Mouse (Mus musculus) forebrain, embryonic 13.5 days (tissue): ENCODE data around the gene Vps45. TPM values are rescaled to one million over a fixed set of nuclear protein-coding genes. Genes with fewer than 3 reads are reported as not detected.

Experiments used
- ATAC-seq: fragments of 200-750 bp; cut with Nextera tagmentation; 2 replicates; pipeline ENCODE4 v1.8.0; 2017
- H3K27ac ChIP-seq: fragments of 300-500 bp; sonication (generic); 2 replicates; pipeline ENCODE4 v1.5.1; 2015; ENCODE audit warnings: inconsistent platforms, mild to moderate bottlenecking, moderate library complexity
- H3K27me3 ChIP-seq: fragments of 300-500 bp; sonication (generic); 2 replicates; pipeline ENCODE4 v1.6.1; 2015; ENCODE audit warnings: mild to moderate bottlenecking, inconsistent platforms
- H3K36me3 ChIP-seq: fragments of 300-500 bp; sonication (generic); 2 replicates; pipeline ENCODE4 v1.6.1; 2015; ENCODE audit warnings: mild to moderate bottlenecking, inconsistent platforms; ENCODE audit not compliant: poor library complexity, severe bottlenecking
- H3K4me1 ChIP-seq: fragments of 300-500 bp; sonication (generic); 2 replicates; pipeline ENCODE4 v1.6.1; 2015; ENCODE audit warnings: inconsistent platforms
- H3K4me2 ChIP-seq: fragments of 300-500 bp; sonication (generic); 2 replicates; pipeline ENCODE4 v1.6.1; 2015; ENCODE audit warnings: inconsistent platforms, mild to moderate bottlenecking, moderate library complexity
- H3K4me3 ChIP-seq: fragments of 300-500 bp; sonication (generic); 2 replicates; pipeline ENCODE4 v1.5.1; 2015; ENCODE audit warnings: mild to moderate bottlenecking, inconsistent platforms
- H3K9ac ChIP-seq: fragments of 300-500 bp; sonication (generic); 2 replicates; pipeline ENCODE4 v1.6.1; 2015; ENCODE audit warnings: mild to moderate bottlenecking, inconsistent platforms
- H3K9me3 ChIP-seq: fragments of 300-500 bp; sonication (generic); replicated peaks from 2 replicates; pipeline ENCODE4 v1.6.1; 2016; ENCODE audit warnings: inconsistent platforms
- WGBS: fragments of 180-500 bp; shearing (Covaris S2); methylation state at CpG from one replicate; pipeline ENCODE4 v1.1.7; 2015; 5-methylcytosine and 5-hydroxymethylcytosine counted together
- polyA plus RNA-seq: library from polyadenylated mRNA; unstranded; fragments of >200 nt; fragmentation: Nextera tagmentation; extraction: Ambion mirVana; gene quantifications from 2 replicates; pipeline ENCODE4 v1.2.1, GENCODE M21; 2015

The Vps45 gene
- 51.9 and 62.2 TPM in 2 replicates for polyA plus RNA-seq

DNA sequence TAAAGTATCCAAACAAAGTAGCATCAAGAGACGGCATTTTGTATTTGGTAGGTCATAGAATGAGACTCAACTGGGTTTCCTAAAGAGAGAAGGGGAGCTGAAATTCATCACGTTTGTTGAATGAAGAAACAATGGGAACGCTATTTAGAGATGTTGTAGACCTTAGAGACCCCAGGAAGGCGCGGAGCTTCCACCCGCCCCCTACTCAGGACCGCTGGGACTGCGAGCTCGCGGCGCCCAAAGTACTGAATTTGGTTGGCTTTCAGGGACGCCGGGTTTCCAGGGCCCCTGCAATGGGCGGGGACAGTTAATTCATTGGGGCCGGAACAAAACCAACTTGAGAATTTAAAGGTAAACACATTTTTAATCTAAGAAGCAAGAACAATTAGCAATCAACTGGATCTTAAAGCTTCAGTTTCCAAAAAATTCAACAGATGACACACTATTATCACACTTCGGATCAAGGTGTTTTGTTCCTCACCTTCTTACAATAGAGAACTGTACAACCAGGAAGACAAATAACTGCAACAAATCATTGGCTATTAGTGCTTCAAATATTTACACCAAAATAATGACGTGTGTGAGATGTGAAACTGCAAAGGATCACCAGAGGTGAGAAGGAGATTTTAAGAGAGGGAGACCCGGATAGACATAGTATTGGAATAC, at the start of gene Vps45:
TSS of gene Vps45 (minus strand) at position 236 of the 666 bp plus-strand sequence.
- H3K4me3 ChIP-seq = peak within 1 kb of the TSS; percentile 74
- no peaks in the 10 kb centered on the region for H3K27me3 ChIP-seq
- peak within 1 kb of the TSS; percentile 95 for H3K27ac ChIP-seq
- H3K9ac ChIP-seq = peak within 1 kb of the TSS; percentile 86
- H3K36me3 ChIP-seq = peaks cover 5% of the 10 kb centered on the region
- WGBS = under 1% methylated on average over 18 of the region's 18 CpGs
- peak within 1 kb of the TSS; percentile 72 for H3K4me2 ChIP-seq
- peak; percentile 85 for ATAC-seq
- peaks cover 18% of the 10 kb centered on the region for H3K4me1 ChIP-seq
- H3K9me3 ChIP-seq = no peaks in the 10 kb centered on the region

DNA sequence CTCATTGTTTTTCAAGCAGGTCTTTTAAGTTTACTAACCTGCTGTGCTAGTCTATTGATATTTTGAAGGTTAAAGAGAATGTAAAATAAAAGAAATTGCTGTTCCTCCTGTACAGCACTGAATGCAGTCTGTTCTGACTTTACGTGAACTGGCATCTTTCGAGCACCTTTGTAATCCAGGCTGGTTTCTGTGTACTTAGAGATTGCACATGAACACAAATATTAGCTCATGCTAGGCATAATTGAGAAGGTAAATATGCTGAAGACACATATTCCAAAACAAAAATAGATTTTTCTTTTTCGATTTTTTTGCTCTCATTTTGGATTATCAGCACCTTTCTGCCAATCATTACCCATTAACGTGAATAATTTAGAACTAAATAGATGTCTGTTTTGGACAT, 47.9 kb upstream of the Vps45 start:
- Histone ChIP-seq H3K4me3 (no peak overlapping the region), H3K4me2 (no peak overlapping the region), H3K4me1 (peaks cover 30% of the 10 kb centered on the region), H3K9me3 (no peaks in the 10 kb centered on the region), H3K36me3 (no peaks in the 10 kb centered on the region), H3K27me3 (no peaks in the 10 kb centered on the region), H3K9ac (no peak overlapping the region), H3K27ac (no peak overlapping the region)
- 86% methylated on average over 4 of the region's 4 CpGs for WGBS
- no peak for ATAC-seq

DNA sequence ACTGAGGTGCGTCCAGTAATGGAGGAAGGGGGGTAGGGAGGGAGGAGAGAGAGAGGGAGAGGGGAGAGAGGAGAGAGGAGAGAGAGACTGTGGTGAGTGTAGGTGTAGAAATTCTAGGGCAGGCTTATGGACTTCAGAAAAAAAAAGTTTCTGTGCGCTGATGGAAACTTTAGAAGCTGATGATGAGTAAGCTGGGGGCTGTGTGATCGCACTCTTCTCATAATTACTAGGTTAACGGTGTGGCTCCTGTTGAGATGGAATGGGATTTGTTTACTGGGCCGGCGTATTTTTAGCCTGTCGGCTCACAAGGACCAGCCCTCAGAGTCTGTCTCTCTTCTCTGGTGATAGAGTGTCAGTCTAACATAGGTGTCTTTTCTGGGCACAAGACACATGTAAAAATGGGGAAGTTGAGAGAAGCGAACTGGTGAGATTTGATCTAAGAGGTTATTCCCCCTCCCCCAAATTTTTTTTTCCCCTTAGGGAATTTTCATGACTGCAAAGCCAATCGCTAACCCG, 47.0 kb upstream of the Vps45 start:
- Histone ChIP-seq H3K9ac (peak overlapping the region; percentile 88), H3K4me2 (peak overlapping the region; percentile 89), H3K36me3 (no peaks in the 10 kb centered on the region), H3K4me1 (peaks cover 30% of the 10 kb centered on the region), H3K27me3 (no peaks in the 10 kb centered on the region), H3K27ac (no peak overlapping the region), H3K9me3 (no peaks in the 10 kb centered on the region), H3K4me3 (peak overlapping the region; percentile 72)
- 10% methylated on average over 10 of the region's 10 CpGs for WGBS
- no peak for ATAC-seq

DNA sequence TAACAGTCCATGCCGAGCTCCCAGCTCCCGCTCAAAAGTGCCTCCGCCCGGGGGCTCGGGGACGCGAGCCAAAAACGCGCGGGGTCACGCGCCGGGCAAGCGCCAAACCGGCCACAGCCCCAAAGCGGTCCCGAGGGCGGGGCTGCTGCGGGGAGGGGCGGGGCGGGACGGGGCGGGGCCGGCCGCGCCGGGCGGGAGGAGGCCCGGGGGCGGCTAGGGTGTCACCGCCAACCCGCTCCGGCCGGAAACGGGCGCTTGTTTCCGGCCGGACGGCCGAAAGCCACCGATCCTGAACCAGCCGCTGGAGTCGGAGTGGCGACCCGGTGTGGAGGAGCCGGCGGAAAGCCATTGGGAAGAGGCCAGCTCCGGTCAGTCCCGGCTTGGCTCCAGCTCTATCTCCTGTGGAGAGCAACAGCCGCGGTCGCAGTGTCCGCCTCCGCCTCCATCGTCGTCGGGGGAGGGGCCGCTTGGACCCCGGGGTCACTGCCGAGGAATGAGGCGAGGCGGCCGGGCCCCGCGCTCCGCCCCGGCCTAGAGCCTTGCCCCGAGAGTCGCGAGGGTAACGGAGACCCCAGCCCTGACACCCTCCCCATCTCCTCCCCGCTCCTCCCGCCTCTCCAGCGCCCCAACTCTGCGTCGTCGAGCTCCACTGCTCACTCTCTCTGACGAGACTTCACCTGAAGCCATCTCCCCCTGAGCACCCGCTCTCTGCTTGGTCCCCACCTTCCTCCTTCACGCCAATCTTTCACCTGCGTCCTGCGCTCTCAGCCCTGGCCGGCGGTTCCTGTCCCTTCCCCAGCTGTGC, 46.2 kb upstream of the Vps45 start, which contains the start of gene Otud7b:
TSS of gene Otud7b (plus strand) at position 267 of the 805 bp plus-strand sequence.
- Histone ChIP-seq H3K9me3 (no peaks in the 10 kb centered on the region), H3K9ac (peak within 1 kb of the TSS; percentile 88), H3K27me3 (no peaks in the 10 kb centered on the region), H3K4me2 (peak within 1 kb of the TSS; percentile 89), H3K36me3 (no peaks in the 10 kb centered on the region), H3K27ac (peak within 1 kb of the TSS; percentile 52), H3K4me1 (peaks cover 30% of the 10 kb centered on the region), H3K4me3 (peak within 1 kb of the TSS; percentile 72)
- 0% methylated on average over 57 of the region's 84 CpGs for WGBS
- ATAC-seq = peak; percentile 87

DNA sequence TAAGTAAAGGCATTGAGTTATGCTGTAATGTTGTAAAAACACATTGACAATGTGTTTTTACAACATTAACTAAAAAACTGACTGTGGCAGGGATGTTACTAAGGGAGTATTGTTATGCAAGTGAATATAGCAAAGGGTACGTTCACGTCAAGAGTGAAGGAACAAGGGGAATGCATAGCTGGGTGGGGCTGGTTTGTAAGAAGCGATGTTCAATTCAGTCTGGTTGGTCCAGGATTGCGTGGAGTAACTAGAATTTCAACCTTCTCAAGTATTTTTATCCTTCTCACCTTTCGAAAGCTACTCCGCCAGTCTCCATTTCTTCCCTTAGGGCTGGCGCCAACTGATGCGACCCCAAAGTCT, 45.6 kb upstream of the Vps45 start:
- Histone ChIP-seq H3K4me2 (peak overlapping the region; percentile 89), H3K9ac (peak overlapping the region; percentile 88), H3K4me3 (peak overlapping the region; percentile 72), H3K9me3 (no peaks in the 10 kb centered on the region), H3K27ac (peak overlapping the region; percentile 52), H3K4me1 (peaks cover 30% of the 10 kb centered on the region), H3K27me3 (no peaks in the 10 kb centered on the region), H3K36me3 (no peaks in the 10 kb centered on the region)
- WGBS = 2% methylated on average over 8 of the region's 8 CpGs
- peak; percentile 61 for ATAC-seq

DNA sequence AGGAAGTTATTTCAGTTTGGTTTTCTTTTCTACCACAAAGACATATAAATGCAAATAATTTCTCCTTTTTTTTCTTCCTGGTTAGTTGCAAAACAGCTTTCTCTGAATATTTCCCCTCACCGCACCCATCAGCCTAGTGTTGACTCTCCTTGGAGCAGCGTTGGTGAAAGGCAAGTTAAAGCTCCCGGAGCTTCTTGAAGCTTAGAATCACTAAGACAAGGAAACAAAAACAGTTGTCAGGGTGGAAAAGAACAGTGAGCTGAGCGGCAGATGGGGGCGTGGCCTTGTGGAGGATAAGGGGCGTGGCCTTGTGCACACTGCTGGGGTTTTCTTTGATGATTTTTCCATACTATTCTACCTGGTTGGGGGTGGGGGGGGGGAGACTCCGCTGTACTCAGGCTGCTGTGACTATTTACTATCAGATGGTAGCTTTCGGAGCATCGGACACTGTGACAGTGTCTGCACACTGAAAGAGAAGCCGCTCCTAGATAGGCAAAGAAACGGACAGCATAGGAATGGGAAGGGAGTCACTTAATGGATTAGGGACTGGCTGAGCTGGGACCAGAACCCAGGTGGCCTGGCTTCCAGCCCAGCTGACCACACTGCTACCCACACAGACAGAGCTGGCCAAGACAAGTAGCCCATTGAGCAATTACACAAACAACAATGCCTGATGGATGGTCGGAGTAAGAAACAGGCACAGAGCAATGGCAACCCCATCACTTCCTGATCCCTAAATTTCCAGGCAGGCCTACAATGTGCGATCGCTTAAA, 44.0 kb upstream of the Vps45 start:
- Histone ChIP-seq H3K4me3 (peak overlapping the region; percentile 27), H3K27ac (no peak overlapping the region), H3K36me3 (no peaks in the 10 kb centered on the region), H3K4me1 (peaks cover 30% of the 10 kb centered on the region), H3K4me2 (peak overlapping the region; percentile 54), H3K9ac (peak overlapping the region; percentile 16), H3K9me3 (no peaks in the 10 kb centered on the region), H3K27me3 (no peaks in the 10 kb centered on the region)
- 17% methylated on average over 14 of the region's 14 CpGs for WGBS
- ATAC-seq = peak; percentile 39; the same call in 1 of the 2 replicates

DNA sequence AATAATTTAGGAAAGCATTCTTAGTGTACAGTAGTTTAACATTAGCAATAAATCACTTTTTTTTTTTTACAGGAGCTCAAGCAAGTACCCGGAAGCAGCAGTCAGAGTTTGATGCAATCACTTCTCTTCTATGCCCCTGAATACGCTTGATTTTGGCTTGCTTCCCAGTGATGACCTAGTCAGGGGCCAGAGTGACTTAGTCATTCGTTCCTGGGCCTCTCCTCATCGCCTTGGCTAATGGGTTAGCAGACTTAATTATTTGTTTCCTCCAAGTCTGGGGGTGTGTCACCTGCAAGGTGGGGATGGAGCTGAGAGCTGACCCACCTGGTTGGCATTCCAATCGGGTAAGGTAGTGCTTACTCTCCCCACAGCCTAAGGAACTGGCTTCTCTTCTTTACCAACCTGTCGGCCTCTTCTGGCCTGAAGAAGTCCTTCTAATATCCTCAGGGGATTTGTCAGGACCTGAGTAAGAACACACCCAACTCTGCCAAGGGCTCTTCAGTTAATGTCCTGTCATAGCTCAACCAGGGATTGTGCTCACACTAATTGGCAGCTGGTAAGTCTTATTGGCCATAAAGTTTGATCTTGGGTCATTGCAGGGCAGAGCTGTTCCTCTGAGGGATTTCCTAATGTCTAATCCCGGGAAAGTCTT, 40.5 kb upstream of the Vps45 start:
- H3K4me2 ChIP-seq = no peak overlapping the region
- H3K4me1 ChIP-seq = peaks cover 10% of the 10 kb centered on the region
- no peaks in the 10 kb centered on the region for H3K27me3 ChIP-seq
- no peak overlapping the region for H3K27ac ChIP-seq
- H3K36me3 ChIP-seq = no peaks in the 10 kb centered on the region
- WGBS = 59% methylated on average over 7 of the region's 7 CpGs
- no peaks in the 10 kb centered on the region for H3K9me3 ChIP-seq
- H3K9ac ChIP-seq = no peak overlapping the region
- ATAC-seq = no peak
- no peak overlapping the region for H3K4me3 ChIP-seq

DNA sequence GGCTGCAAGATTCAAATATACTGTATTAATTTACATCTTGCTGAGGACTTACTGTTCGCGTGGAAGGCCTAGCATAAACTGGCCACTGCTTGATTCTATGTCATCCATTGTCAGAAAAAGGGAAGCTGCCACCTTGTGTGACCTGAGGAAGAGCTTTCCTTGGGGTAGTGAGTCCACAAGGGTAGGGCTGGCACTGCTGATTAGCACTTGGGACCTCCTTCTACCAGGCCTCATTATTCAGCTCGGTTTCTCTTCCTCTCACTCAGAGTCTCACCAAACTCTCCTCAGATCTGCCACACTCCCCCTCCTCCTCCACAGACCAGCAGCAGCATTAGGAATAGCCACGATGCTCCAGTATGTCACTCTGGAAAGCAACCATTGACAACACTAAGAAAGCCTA, 39.9 kb upstream of the Vps45 start:
- no peak for ATAC-seq
- WGBS = 78% methylated on average over 4 of the region's 4 CpGs
- Histone ChIP-seq H3K4me3 (no peak overlapping the region), H3K27me3 (no peaks in the 10 kb centered on the region), H3K4me1 (peaks cover 7% of the 10 kb centered on the region), H3K4me2 (no peak overlapping the region), H3K27ac (no peak overlapping the region), H3K36me3 (no peaks in the 10 kb centered on the region), H3K9ac (no peak overlapping the region), H3K9me3 (no peaks in the 10 kb centered on the region)

DNA sequence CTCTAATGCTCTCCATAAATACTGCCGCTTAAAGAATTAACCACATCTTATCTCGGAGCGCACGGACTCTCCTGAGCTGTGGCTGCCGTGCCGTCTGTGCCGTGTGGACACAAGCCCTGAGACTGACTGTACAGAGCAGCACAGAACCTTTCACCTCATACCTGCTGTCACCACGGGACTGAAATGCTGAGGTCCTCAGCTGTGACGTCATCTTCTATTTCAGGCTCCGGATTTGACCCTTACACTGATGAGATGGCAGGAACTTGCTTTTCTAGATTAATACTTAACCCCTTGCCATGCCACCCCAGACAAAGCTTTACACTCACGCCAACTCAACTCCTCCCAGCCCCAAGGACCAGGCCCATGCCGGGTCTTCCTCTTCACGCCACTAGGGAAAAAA, 35.9 kb upstream of the Vps45 start:
- WGBS = 87% methylated on average over 13 of the region's 13 CpGs
- Histone ChIP-seq H3K27ac (no peak overlapping the region), H3K4me1 (no peaks in the 10 kb centered on the region), H3K4me3 (no peak overlapping the region), H3K9me3 (no peaks in the 10 kb centered on the region), H3K36me3 (no peaks in the 10 kb centered on the region), H3K27me3 (no peaks in the 10 kb centered on the region), H3K4me2 (no peak overlapping the region), H3K9ac (no peak overlapping the region)
- ATAC-seq = no peak

DNA sequence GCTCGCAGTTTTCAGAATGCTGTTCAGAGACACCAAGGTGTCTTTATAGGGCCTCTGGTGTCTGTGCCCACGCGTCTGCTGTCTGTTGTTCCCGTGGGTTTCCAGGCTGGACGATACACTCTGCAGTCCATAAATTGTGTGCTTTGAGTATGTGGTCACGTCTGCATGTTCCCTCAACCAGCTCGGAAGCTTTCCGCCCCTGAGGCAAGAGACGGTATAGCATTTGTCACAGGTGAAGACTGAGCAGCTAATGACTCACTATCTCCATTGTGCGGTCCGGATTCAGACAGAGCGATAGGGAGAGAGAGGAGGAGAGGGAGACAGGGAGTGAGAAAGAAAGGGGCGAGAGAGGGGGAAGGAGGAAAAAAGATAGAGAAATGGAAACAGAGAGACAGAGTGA, 35.2 kb upstream of the Vps45 start:
- Histone ChIP-seq H3K27ac (no peak overlapping the region), H3K4me3 (no peak overlapping the region), H3K4me2 (no peak overlapping the region), H3K4me1 (no peaks in the 10 kb centered on the region), H3K9me3 (no peaks in the 10 kb centered on the region), H3K27me3 (no peaks in the 10 kb centered on the region), H3K9ac (no peak overlapping the region), H3K36me3 (no peaks in the 10 kb centered on the region)
- WGBS = 69% methylated on average over 13 of the region's 13 CpGs
- no peak for ATAC-seq

DNA sequence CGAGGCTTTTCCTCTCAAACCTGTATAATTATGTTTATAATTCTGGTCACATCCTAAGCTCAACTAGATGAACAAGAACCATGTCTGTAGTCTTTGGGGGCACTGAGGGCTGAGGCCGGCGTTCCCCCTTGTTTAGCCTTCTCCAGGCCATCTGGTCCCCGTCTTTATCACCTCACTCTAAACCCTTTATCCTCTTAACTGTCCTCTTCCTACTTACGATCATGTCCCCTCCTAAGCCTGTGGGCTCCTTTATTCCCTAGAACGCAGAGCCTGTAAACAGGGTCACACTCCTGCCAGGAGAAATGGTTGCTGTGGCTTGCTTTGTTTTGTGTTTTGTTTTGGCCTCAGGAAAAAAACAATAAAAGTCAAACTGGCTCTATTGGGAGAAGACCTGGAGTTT, 33.7 kb upstream of the Vps45 start:
- Histone ChIP-seq H3K27ac (no peak overlapping the region), H3K27me3 (no peaks in the 10 kb centered on the region), H3K9me3 (no peaks in the 10 kb centered on the region), H3K4me1 (no peaks in the 10 kb centered on the region), H3K36me3 (no peaks in the 10 kb centered on the region), H3K4me3 (no peak overlapping the region), H3K4me2 (no peak overlapping the region), H3K9ac (no peak overlapping the region)
- ATAC-seq = no peak
- 52% methylated on average over 6 of the region's 6 CpGs for WGBS
